Comparison of ENCODE assay signal across 20 mouse cellular contexts in the genomic region with DNA sequence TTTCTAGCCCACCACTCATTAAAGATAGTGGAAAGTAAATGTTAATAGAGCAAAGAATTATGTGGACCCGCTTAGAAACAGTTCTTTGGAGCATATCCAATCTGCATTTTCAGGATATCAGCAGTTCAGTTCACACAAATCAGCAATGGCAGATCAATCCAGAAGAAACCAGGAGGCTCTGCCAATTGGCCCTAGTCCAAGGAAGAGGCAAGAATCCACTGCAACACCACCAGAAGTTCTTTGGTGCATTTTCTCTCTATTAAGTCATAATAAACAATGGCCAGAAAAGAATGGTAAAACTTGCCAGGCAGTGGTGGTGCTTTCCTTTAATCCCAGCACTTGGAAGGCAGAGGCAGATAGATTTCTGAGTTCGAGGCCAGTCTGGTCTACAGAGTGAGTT.
DNase-seq lines count a peak whose midpoint lies in the region; ATAC-seq lines count a peak whose summit lies in the region.
"Had no signal": no experiment of that assay in that cellular context is flagged by ENCODE, and none has a peak within 500 bp of the region (broad histone marks: within the 10 kb centered on the region; RNA-seq: fewer than 3 reads in every experiment).

No protein-coding gene starts in this region.

- H3K4me2 ChIP-seq in forebrain, embryonic 14.5 days (ENCODE audit: low read length), result no peak overlapping the region
- no peak overlapping the region for H3K4me2 ChIP-seq in midbrain, embryonic 14.5 days (ENCODE audit: low read length)
- no peak overlapping the region for H3K4me2 ChIP-seq in midbrain, embryonic 11.5 days
- H3K4me2 ChIP-seq: embryonic facial prominence, embryonic 13.5 days; forebrain, embryonic 15.5 days; hindbrain, embryonic 13.5 days had no signal

- no peak overlapping the region for H3K9ac ChIP-seq in forebrain, embryonic 14.5 days (ENCODE audit: low read length)
- H3K9ac ChIP-seq in midbrain, embryonic 14.5 days (replicated peaks; ENCODE audit: low read length), result no peak overlapping the region
- no peak overlapping the region for H3K9ac ChIP-seq in midbrain, embryonic 11.5 days (ENCODE audit: low read length)
- H3K9ac ChIP-seq: embryonic facial prominence, embryonic 13.5 days; forebrain, embryonic 15.5 days; hindbrain, embryonic 13.5 days had no signal

- 63% methylated on average over 2 of the region's 2 CpGs for whole genome bisulfite sequencing in forebrain, embryonic 14.5 days
- WGBS in forebrain, embryonic 10.5 days, result 90% methylated on average over 2 of the region's 2 CpGs
- 78% methylated on average over 2 of the region's 2 CpGs for WGBS in midbrain, embryonic 14.5 days
- 89% methylated on average over 2 of the region's 2 CpGs for WGBS in midbrain, embryonic 11.5 days

- no peak for ATAC-seq in forebrain, embryonic 14.5 days
- ATAC-seq in midbrain, embryonic 14.5 days (ENCODE audit: low FRiP score, low TSS enrichment), result no peak
- ATAC-seq in midbrain, embryonic 11.5 days (ENCODE audit: low FRiP score), result no peak
- ATAC-seq: forebrain, embryonic 15.5 days had no signal

- DNase-seq in forebrain, embryonic 14.5 days (ENCODE audit: low spot score), result peak; percentile 13
- DNase-seq in forebrain, embryonic 10.5 days (ENCODE audit: extremely low spot score, low spot score), result no peak
- peak; percentile 5 for DNase-seq in left cerebral cortex, postnatal 4 days
- DNase-seq in left cerebral cortex, adult 9 months (ENCODE audit: low spot score in 2 of 2), result no peak
- DNase-seq in midbrain, embryonic 14.5 days, result peak; percentile 19
- no peak for DNase-seq in midbrain, embryonic 11.5 days (ENCODE audit: low spot score, missing footprints)
- DNase-seq in heart, adult 8-10 months (ENCODE audit: low spot score), result no peak
- DNase-seq: adrenal gland, adult 2 months; adrenal gland, postnatal 25 days; cerebellum, adult 8-10 months; cerebellum, postnatal 25 days; gastrocnemius, postnatal 36 days; heart, adult 11 months; heart, postnatal 10 days; heart, postnatal 4 days had no signal

- no peaks in the 10 kb centered on the region for H3K9me3 ChIP-seq in forebrain, embryonic 14.5 days (replicated peaks; ENCODE audit: control insufficient read depth, low read length)
- H3K9me3 ChIP-seq in forebrain, embryonic 10.5 days, result no peaks in the 10 kb centered on the region
- H3K9me3 ChIP-seq in midbrain, embryonic 14.5 days (ENCODE audit: control insufficient read depth, low read length), result no peaks in the 10 kb centered on the region
- no peaks in the 10 kb centered on the region for H3K9me3 ChIP-seq in midbrain, embryonic 11.5 days (ENCODE audit: control insufficient read depth, low read length)
- H3K9me3 ChIP-seq: embryonic facial prominence, embryonic 13.5 days; forebrain, embryonic 15.5 days; heart, embryonic 10.5 days; hindbrain, embryonic 13.5 days had no signal

- no peaks in the 10 kb centered on the region for H3K36me3 ChIP-seq in forebrain, embryonic 14.5 days (ENCODE audit: control insufficient read depth, insufficient read depth, low read length)
- H3K36me3 ChIP-seq in forebrain, embryonic 10.5 days (replicated peaks), result no peaks in the 10 kb centered on the region
- H3K36me3 ChIP-seq in midbrain, embryonic 14.5 days (ENCODE audit: control insufficient read depth, insufficient read depth, low read length), result no peaks in the 10 kb centered on the region
- no peaks in the 10 kb centered on the region for H3K36me3 ChIP-seq in midbrain, embryonic 11.5 days (ENCODE audit: control insufficient read depth, insufficient read depth, low read length)
- H3K36me3 ChIP-seq: embryonic facial prominence, embryonic 13.5 days; forebrain, embryonic 15.5 days; heart, embryonic 10.5 days; hindbrain, embryonic 13.5 days had no signal

- no peak overlapping the region for H3K27ac ChIP-seq in forebrain, embryonic 14.5 days (ENCODE audit: low read depth, low read length)
- no peak overlapping the region for H3K27ac ChIP-seq in forebrain, embryonic 10.5 days
- H3K27ac ChIP-seq in midbrain, embryonic 14.5 days (replicated peaks; ENCODE audit: low read depth, low read length), result no peak overlapping the region
- no peak overlapping the region for H3K27ac ChIP-seq in midbrain, embryonic 11.5 days (ENCODE audit: low read depth, low read length)
- H3K27ac ChIP-seq: embryonic facial prominence, embryonic 13.5 days; forebrain, embryonic 15.5 days; heart, embryonic 10.5 days; hindbrain, embryonic 13.5 days had no signal

- no peak overlapping the region for H3K4me3 ChIP-seq in forebrain, embryonic 14.5 days (ENCODE audit: low read depth, low read length)
- H3K4me3 ChIP-seq in forebrain, embryonic 10.5 days, result no peak overlapping the region
- no peak overlapping the region for H3K4me3 ChIP-seq in midbrain, embryonic 14.5 days (replicated peaks; ENCODE audit: low read depth, low read length)
- no peak overlapping the region for H3K4me3 ChIP-seq in midbrain, embryonic 11.5 days (ENCODE audit: low read depth, low read length)
- H3K4me3 ChIP-seq: embryonic facial prominence, embryonic 13.5 days; forebrain, embryonic 15.5 days; heart, embryonic 10.5 days; hindbrain, embryonic 13.5 days had no signal

- H3K27me3 ChIP-seq in forebrain, embryonic 14.5 days (replicated peaks; ENCODE audit: control insufficient read depth, insufficient read depth, low read length), result no peaks in the 10 kb centered on the region
- H3K27me3 ChIP-seq in forebrain, embryonic 10.5 days (ENCODE audit: poor library complexity, severe bottlenecking), result no peaks in the 10 kb centered on the region
- no peaks in the 10 kb centered on the region for H3K27me3 ChIP-seq in midbrain, embryonic 14.5 days (ENCODE audit: control insufficient read depth, insufficient read depth, low read length)
- no peaks in the 10 kb centered on the region for H3K27me3 ChIP-seq in midbrain, embryonic 11.5 days (ENCODE audit: control insufficient read depth, insufficient read depth, low read length)
- H3K27me3 ChIP-seq: CH12.LX; embryonic facial prominence, embryonic 13.5 days; forebrain, embryonic 15.5 days; hindbrain, embryonic 13.5 days had no signal

- no peaks in the 10 kb centered on the region for H3K4me1 ChIP-seq in forebrain, embryonic 14.5 days (ENCODE audit: control insufficient read depth, insufficient read depth, low read length)
- H3K4me1 ChIP-seq in forebrain, embryonic 10.5 days, result no peaks in the 10 kb centered on the region
- no peaks in the 10 kb centered on the region for H3K4me1 ChIP-seq in midbrain, embryonic 14.5 days (ENCODE audit: control insufficient read depth, insufficient read depth, low read length)
- no peaks in the 10 kb centered on the region for H3K4me1 ChIP-seq in midbrain, embryonic 11.5 days (ENCODE audit: control insufficient read depth, insufficient read depth, low read length)
- H3K4me1 ChIP-seq: embryonic facial prominence, embryonic 13.5 days; forebrain, embryonic 15.5 days; heart, embryonic 10.5 days; hindbrain, embryonic 13.5 days had no signal

- intact Hi-C loops in left cerebral cortex, postnatal 4 days (cut with DNase I), result no loop called here

Comparison
In these comparisons a context has a peak if more than half of its experiments do, and no peak if none do; other contexts are left out.
1. DNase-seq: peak in forebrain, embryonic 14.5 days (single experiment), left cerebral cortex, postnatal 4 days (single experiment) and midbrain, embryonic 14.5 days (single experiment); none in forebrain, embryonic 10.5 days (single experiment), left cerebral cortex, adult 9 months (0 of 2), midbrain, embryonic 11.5 days (single experiment) and heart, adult 8-10 months (single experiment).